Mouse (Mus musculus): ENCODE data around the gene Naif1.

DNA sequence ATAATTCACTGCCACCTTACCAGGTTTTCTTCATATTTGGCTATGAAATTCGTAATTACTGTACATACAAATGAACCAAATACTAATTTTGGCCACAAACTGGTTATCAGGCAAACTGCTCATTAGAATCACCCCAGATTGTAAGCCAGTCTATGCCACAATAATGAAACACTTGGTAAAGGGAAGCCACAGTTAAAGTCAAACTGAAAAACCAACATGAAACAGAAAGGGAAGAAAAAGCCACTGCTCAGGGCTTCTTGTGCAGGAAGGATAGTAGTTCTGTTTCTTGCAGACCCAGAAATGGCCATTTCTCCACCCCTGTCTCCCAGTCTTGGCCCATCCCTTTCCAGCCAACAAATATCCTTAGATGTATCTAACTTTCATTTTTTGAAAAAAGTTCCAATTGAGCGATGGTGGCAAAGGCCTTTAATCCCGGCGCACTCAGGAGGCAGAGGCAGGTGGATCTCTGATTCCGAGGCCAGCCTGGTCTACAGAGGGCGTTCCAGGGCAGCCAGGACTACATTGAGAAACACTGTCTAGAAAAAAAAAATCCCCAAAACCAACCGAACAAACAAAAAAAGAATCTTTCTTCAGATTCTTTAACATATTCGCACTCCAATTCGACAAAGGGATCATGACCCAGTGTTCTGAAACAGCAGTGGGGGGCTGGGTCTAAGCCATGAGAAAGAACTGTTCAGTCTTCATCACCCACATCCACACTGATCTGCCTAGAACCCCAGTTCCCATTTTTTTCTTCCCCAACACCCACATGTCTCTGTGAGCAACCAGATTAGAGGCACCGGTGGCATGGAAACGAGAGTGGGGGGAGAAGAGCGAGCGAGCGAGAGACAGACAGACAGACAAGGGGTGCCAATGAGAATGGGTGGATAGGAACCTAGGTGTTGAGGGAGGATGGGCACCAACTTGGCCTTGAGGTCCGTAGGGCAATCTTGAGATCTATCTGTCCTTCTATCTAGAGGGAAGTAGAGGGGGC is at the start of gene Naif1:
- TF ChIP-seq CTCF (IDR thresholded peaks at IDR 0.05) (no peak), POLR2A (IDR thresholded peaks at IDR 0.05; ENCODE audit: insufficient read depth, low read depth, low read length) (no peak)

Measured in heart, adult 2 months (tissue).